Mouse (Mus musculus): ENCODE results near the gene Tmem14a. TPM values are rescaled to one million over a fixed set of nuclear protein-coding genes. Genes with fewer than 3 reads are reported as not detected.

The Tmem14a gene
- polyA plus RNA-seq, 1 experiment from 2014 or later = 9.6 TPM

DNA sequence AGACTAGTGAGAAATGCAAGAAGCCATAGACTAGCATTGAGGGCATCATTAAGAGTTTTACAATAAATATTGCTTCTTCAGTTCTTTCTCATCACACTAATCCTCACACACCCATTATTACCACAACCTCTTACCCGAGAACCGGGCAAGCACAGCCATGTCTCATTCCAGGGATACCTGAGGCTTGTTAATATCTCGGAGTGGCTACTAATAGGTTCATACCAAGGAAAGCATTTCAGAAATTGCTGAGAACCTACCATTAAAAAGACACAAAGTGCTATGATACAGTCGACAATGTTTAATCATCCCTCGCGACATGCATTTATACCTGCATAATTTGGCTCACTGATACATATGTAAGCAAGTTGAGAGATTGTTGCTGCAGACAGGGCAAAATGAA is 17.0 kb downstream of the Tmem14a start:
- 84% methylated on average over 6 of the region's 6 CpGs for WGBS
- H3K27me3 ChIP-seq = no peaks in the 10 kb centered on the region
- H3K9me3 ChIP-seq (replicated peaks) = no peaks in the 10 kb centered on the region
- H3K4me1 ChIP-seq (replicated peaks) = no peaks in the 10 kb centered on the region
- no peak for ATAC-seq (replicated peaks; ENCODE audit: insufficient number of reproducible peaks, insufficient read depth, low FRiP score, low read depth)
- no peaks in the 10 kb centered on the region for H3K36me3 ChIP-seq
- no peak overlapping the region for H3K27ac ChIP-seq
- H3K4me2 ChIP-seq = no peak overlapping the region
- H3K4me3 ChIP-seq = no peak overlapping the region
- no peak overlapping the region for H3K9ac ChIP-seq

DNA sequence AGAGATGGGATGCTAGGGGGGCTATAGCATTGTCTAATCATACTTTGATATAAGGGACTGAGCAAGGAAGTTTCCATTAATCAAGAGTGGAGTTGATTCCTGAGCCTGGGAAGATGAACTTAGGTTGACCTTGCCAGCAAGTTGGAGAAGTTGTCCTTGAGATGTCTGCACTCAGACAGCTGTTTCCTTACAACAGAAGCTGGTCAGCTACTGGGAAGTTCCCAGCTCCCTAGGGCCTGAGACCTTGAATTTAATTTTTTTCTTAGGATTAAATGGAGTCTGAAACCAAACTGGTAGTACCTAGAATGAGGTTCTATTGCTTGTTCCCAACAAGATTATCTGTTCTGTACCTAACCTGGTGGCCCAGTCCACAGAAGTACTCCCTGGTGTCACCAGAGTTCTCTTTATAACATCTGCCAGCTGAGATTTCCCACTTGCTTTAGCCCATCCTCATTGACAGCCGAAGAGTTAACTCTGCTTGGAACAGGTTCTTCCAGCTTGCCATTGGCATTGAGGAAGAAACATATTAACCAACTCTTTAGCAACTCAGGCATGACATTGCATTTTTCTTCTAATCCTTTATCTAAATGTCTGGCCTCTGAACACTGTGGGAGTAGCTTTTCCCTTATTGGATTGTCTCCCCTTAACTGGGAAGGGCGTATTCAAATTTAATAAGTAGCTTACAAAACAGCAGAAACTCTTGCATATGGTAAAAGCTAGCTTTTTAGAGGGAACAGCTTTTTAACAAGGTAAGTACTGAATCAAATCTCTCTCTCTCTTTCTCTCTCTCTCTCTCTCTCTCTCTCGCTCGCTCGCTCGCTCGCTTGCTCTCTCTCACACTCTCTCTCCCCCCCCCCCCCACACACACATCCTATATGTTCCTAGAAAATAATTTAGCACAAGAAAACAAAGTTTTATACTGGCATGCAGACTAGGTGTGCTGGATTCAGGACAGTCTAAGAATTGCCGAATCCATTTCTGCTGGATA is 21.8 kb downstream of the Tmem14a start, which contains the start of gene Gsta3:
Gene Gsta3, plus strand, starts transcription at position 679 of the 988 bp plus-strand sequence.
- no peaks in the 10 kb centered on the region for H3K4me1 ChIP-seq (replicated peaks)
- H3K4me2 ChIP-seq = no peak within 1 kb of the TSS
- no peak within 1 kb of the TSS for H3K4me3 ChIP-seq
- H3K9me3 ChIP-seq (replicated peaks) = no peaks in the 10 kb centered on the region
- WGBS = 88% methylated on average over 8 of the region's 8 CpGs
- no peak within 1 kb of the TSS for H3K9ac ChIP-seq
- H3K27ac ChIP-seq = no peak within 1 kb of the TSS
- no peak for ATAC-seq (replicated peaks; ENCODE audit: insufficient number of reproducible peaks, insufficient read depth, low FRiP score, low read depth)
- H3K36me3 ChIP-seq = no peaks in the 10 kb centered on the region
- H3K27me3 ChIP-seq = no peaks in the 10 kb centered on the region

DNA sequence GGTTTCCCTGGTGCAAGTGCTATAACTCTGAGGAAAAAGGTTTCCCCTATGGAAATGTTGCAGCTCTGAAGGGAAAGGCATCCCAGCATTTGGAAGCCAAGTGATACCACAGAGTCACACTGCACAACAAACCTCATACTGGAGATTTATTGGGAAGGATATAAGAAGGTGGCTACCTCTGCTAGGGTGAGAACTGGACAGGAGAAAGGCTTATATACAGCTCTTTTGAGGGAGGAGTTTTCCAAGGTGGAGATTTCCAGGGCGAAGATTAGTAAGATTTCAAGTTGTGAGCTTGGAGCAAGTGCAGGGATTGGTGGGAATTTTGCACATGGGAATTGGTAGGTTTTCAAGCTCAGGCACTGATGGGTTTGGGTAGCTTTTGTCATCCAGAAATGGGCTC is 22.7 kb downstream of the Tmem14a start:
- H3K4me1 ChIP-seq (replicated peaks) = no peaks in the 10 kb centered on the region
- no peak overlapping the region for H3K27ac ChIP-seq
- H3K9ac ChIP-seq = no peak overlapping the region
- no peaks in the 10 kb centered on the region for H3K9me3 ChIP-seq (replicated peaks)
- WGBS = 71% methylated on average over 1 of the region's 1 CpGs
- H3K4me2 ChIP-seq = no peak overlapping the region
- no peak overlapping the region for H3K4me3 ChIP-seq
- no peak for ATAC-seq (replicated peaks; ENCODE audit: insufficient number of reproducible peaks, insufficient read depth, low FRiP score, low read depth)
- H3K36me3 ChIP-seq = no peaks in the 10 kb centered on the region
- no peaks in the 10 kb centered on the region for H3K27me3 ChIP-seq

DNA sequence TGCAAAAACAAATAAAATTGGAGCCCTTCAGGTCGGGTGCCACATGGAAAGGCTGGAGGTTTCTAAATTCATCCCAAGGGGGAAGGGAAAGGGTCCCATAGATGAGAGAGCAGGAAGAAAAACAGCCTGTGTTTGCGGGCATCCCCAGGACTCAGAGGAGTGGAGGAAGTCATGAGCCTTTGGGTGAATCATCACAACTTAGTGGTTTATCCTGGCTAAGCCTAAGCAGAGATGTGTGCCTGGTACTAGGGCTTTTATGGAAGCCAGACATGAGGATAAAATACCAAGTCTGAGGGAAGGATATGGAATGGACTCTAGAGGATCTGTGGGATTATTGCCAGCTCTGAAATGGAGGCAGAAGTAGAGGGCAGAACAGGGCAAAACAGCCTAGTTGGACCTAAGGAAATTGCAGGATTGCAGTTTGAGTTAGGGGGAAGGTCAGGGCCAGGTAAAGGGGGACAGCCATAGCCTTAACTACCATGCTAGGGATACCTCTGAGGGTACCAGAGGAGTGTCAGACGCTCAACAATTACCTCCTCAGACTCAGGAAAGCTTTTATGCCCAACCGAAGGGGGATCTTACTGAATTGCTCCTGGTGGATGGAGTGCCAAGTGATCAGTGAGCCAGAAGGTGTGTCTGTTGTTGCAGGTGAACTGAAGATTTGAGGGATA is 26.1 kb downstream of the Tmem14a start:
- Histone ChIP-seq H3K9ac (no peak overlapping the region), H3K9me3 (replicated peaks) (no peaks in the 10 kb centered on the region), H3K27ac (no peak overlapping the region), H3K4me1 (replicated peaks) (no peaks in the 10 kb centered on the region), H3K27me3 (no peaks in the 10 kb centered on the region), H3K4me3 (no peak overlapping the region), H3K4me2 (no peak overlapping the region), H3K36me3 (no peaks in the 10 kb centered on the region)
- no peak for ATAC-seq (replicated peaks; ENCODE audit: insufficient number of reproducible peaks, insufficient read depth, low FRiP score, low read depth)
- WGBS = 61% methylated on average over 4 of the region's 4 CpGs

DNA sequence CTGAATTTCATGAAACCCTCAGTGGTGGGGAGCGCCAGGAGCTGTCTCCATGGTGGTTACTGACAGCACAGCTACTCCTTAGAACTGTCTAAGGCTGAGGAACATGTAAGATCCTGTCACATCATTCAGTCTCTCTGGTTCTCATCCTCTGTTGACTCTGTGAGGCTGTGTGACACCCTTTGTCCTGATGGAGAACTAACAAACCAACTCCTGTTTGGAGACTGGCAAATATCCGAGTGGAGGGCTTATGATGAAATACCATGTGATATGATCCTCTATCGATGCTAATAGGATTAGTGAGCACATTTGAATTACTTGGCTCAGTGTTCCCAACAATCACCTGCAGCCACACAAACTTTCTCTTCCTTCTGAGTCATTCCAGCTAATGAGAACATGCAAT is 27.8 kb downstream of the Tmem14a start:
- WGBS = 69% methylated on average over 3 of the region's 3 CpGs
- ATAC-seq (replicated peaks; ENCODE audit: insufficient number of reproducible peaks, insufficient read depth, low FRiP score, low read depth) = no peak
- no peaks in the 10 kb centered on the region for H3K9me3 ChIP-seq (replicated peaks)
- no peak overlapping the region for H3K9ac ChIP-seq
- H3K4me3 ChIP-seq = no peak overlapping the region
- no peaks in the 10 kb centered on the region for H3K27me3 ChIP-seq
- H3K4me1 ChIP-seq (replicated peaks) = no peaks in the 10 kb centered on the region
- H3K36me3 ChIP-seq = no peaks in the 10 kb centered on the region
- H3K4me2 ChIP-seq = no peak overlapping the region
- H3K27ac ChIP-seq = no peak overlapping the region

DNA sequence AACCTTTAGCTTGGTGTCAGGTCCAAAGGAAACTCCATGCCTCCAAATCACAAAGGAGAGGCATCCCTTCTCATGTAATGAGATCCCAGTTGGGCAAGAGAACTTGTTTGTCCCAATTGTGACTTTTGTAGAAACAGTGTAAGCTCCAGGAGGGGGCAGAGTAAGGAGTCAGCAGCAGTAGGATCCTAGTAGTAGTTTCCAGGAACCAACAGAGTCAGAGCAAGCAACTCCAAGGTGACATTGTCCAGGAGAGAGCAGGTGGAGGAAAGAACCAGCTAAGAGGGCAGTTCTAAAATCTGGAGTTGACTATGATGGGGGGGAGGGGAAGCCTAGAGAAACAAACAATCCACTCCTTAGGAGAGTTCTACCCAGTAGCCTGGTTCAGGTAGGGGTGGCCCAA is 29.5 kb downstream of the Tmem14a start:
- Histone ChIP-seq H3K9me3 (replicated peaks) (no peaks in the 10 kb centered on the region), H3K9ac (no peak overlapping the region), H3K4me1 (replicated peaks) (no peaks in the 10 kb centered on the region), H3K27ac (no peak overlapping the region), H3K36me3 (no peaks in the 10 kb centered on the region), H3K27me3 (no peaks in the 10 kb centered on the region), H3K4me3 (no peak overlapping the region), H3K4me2 (no peak overlapping the region)
- ATAC-seq (replicated peaks; ENCODE audit: insufficient number of reproducible peaks, insufficient read depth, low FRiP score, low read depth) = no peak

DNA sequence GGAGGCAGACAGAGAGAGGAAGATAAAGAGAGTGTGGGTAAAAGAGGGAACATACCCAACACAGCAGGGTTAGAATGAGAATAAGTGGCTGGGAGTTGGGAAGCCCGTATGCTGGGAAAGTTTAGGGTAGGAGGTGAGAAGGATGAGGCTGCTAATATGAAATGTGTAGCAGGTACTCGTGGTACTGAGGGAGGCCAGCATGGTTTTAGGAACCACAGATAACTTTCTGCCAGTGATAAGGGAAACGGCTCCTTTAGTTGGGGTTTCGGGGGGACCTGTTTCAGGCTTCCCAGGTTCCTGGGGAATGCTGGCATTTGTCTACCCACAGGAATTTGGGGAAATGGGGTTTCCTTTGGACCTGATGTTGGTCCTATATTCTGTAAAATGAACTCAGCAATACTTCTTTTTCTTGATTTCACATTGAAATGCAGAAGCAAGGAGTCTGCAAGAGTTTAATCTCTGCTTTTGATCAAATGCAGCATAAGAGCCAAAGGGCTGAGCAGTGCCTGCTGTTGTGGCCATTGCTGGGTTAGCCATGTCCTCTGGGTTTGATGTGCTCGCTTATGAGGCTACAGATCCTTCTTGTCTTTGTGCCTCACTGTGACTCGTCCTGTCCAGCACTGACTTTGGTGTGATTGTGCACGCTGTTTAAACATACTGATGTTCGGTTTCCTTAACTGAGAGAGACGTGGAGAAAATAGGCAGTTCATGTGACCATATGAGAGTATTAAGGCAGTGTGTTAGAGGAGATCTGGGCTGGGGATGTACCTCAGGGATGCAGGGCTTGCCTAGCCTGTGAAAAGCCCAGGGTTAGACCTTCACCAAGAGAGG is 30.4 kb downstream of the Tmem14a start:
- no peaks in the 10 kb centered on the region for H3K36me3 ChIP-seq
- no peak overlapping the region for H3K9ac ChIP-seq
- no peaks in the 10 kb centered on the region for H3K27me3 ChIP-seq
- H3K9me3 ChIP-seq (replicated peaks) = no peaks in the 10 kb centered on the region
- H3K4me2 ChIP-seq = no peak overlapping the region
- ATAC-seq (replicated peaks; ENCODE audit: insufficient number of reproducible peaks, insufficient read depth, low FRiP score, low read depth) = no peak
- H3K4me1 ChIP-seq (replicated peaks) = no peaks in the 10 kb centered on the region
- no peak overlapping the region for H3K27ac ChIP-seq
- 75% methylated on average over 9 of the region's 9 CpGs for WGBS
- H3K4me3 ChIP-seq = no peak overlapping the region

DNA sequence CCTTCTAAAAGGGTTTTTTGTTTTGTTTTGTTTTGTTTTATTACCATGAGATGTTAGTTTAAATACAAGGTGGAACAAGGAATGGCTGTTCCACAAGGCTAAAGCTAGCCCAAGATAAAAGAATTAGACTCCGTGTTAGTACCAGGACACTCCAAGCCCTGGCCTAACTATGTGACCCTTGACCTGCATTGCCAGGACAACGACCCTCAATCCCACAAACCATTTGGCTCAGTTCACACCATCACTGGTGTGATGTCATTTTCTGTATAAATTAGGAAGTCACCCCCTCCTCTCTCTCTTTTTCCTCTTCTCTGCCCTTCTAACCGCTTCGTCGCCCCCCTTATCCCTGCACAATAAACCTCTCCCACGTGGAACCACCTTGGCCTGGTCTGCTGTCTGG is 33.3 kb downstream of the Tmem14a start:
- H3K4me3 ChIP-seq = no peak overlapping the region
- H3K9me3 ChIP-seq (replicated peaks) = no peaks in the 10 kb centered on the region
- no peak overlapping the region for H3K9ac ChIP-seq
- H3K4me1 ChIP-seq (replicated peaks) = no peaks in the 10 kb centered on the region
- no peaks in the 10 kb centered on the region for H3K27me3 ChIP-seq
- H3K36me3 ChIP-seq = no peaks in the 10 kb centered on the region
- WGBS = 83% methylated on average over 6 of the region's 6 CpGs
- H3K27ac ChIP-seq = no peak overlapping the region
- ATAC-seq (replicated peaks; ENCODE audit: insufficient number of reproducible peaks, insufficient read depth, low FRiP score, low read depth) = no peak
- H3K4me2 ChIP-seq = no peak overlapping the region

DNA sequence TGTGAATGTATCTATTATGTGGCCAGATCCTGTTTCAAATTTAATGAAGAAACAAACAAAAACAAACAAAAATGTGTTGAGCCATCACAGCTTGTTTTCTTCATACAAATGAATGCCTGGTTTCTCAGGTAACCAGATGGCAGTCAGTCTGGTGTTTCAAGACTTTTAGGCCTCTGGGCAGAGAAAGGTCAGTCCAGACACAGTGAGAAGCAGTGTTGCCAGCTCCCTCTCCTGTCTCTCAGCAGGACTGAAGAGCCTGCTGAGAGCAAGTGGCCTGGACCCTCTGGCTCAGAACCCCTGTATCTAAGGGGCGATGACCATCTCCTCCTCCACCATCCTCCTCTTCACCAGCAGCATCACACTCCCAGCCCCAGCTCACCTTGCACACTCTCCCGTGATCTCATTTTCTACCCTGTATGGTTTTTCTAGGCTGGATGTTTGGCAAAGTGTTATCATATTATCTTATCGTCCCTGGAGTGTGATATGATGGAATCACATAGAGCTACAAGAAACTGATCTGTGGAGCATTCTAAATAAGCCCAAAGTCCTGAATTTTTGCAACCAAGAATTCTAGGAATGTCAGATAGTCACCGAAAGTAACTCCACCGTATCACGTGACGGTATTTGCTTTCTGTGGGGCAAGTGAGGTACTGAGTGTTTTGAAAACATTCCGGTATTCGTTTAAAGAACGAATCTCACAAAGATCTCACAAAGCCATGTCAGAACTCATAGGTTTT is 34.4 kb downstream of the Tmem14a start:
- 57% methylated on average over 10 of the region's 10 CpGs for WGBS
- Histone ChIP-seq H3K4me2 (no peak overlapping the region), H3K4me1 (replicated peaks) (no peaks in the 10 kb centered on the region), H3K9ac (no peak overlapping the region), H3K27ac (no peak overlapping the region), H3K36me3 (no peaks in the 10 kb centered on the region), H3K9me3 (replicated peaks) (no peaks in the 10 kb centered on the region), H3K4me3 (no peak overlapping the region), H3K27me3 (no peaks in the 10 kb centered on the region)
- ATAC-seq (replicated peaks; ENCODE audit: insufficient number of reproducible peaks, insufficient read depth, low FRiP score, low read depth) = no peak

DNA sequence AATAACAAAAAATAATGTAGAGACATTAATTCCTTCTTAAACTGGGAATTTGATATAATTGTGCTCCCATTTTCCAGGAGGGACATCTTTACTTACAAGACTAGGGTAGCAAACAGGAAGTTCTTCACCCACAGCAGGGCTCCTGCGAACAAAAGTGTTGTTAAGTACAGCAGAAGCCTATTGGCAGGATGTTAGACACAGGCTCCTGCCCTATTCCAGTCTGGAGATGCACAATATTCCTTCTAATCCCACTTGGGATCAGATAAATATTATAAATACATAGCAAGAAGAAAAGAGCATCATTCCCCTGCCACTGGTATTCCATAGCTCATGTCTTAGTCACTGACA is 34.9 kb downstream of the Tmem14a start:
- no peak overlapping the region for H3K9ac ChIP-seq
- H3K36me3 ChIP-seq = no peaks in the 10 kb centered on the region
- no peak for ATAC-seq (replicated peaks; ENCODE audit: insufficient number of reproducible peaks, insufficient read depth, low FRiP score, low read depth)
- H3K4me1 ChIP-seq (replicated peaks) = no peaks in the 10 kb centered on the region
- no peaks in the 10 kb centered on the region for H3K27me3 ChIP-seq
- no peaks in the 10 kb centered on the region for H3K9me3 ChIP-seq (replicated peaks)
- H3K4me2 ChIP-seq = no peak overlapping the region
- no peak overlapping the region for H3K27ac ChIP-seq
- 64% methylated on average over 1 of the region's 1 CpGs for WGBS
- H3K4me3 ChIP-seq = no peak overlapping the region

DNA sequence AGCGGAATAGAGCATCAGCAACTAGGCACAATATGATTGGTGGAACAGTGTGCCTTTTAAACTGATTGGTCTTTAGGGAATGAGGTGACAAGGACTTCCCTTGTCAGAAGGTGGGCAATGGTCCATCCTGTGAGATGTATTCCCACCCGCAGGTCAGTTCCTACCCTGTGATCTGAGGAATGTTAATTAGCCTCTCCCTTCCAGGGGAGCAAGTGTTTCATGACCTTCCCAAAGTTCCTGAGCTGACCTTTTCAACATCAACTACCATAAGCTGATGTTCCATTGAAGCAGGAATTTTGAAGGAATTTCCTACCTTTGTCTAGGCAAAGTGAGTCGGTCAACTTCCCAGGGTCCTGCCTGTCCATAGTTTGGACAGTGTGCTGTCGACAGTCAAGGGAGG is 35.5 kb downstream of the Tmem14a start:
- Histone ChIP-seq H3K27ac (no peak overlapping the region), H3K4me3 (no peak overlapping the region), H3K36me3 (no peaks in the 10 kb centered on the region), H3K9ac (no peak overlapping the region), H3K4me2 (no peak overlapping the region), H3K27me3 (no peaks in the 10 kb centered on the region), H3K9me3 (replicated peaks) (no peaks in the 10 kb centered on the region), H3K4me1 (replicated peaks) (no peaks in the 10 kb centered on the region)
- ATAC-seq (replicated peaks; ENCODE audit: insufficient number of reproducible peaks, insufficient read depth, low FRiP score, low read depth) = no peak
- WGBS = 65% methylated on average over 4 of the region's 4 CpGs
